In the genomic region with DNA sequence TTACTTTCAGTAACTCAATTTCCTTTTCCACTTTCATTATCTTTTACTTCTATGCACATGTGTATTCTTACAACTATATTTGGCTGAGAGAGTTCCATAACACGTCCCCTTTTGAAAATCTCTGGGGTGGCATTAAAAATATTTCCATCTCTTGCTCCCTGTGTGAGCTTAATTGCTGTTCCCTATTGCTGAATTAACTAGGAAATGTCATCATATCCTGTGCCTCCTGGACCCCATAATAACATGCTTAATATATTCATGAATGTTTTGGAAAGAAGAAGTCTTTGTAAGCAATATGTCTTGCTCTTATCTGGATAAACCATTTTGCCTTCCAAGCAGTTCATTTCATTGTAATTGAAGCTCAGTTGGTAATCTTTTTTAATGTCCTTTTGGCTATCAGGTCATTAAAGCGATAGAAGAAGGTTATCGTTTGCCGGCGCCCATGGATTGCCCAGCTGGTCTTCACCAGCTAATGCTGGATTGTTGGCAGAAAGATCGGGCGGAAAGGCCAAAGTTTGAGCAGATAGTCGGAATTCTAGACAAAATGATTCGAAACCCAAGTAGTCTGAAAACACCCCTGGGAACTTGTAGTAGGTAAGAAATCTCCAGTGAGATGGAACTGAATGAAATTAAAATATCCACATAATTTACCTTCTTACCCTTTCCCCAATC, we compare ENCODE assay signal across 20 mouse cellular contexts.
"Had no signal": no experiment of that assay in that cellular context is flagged by ENCODE, and none has a peak within 500 bp of the region (broad histone marks: within the 10 kb centered on the region; RNA-seq: fewer than 3 reads in every experiment).

No protein-coding gene starts in this region.

- ATAC-seq: liver, embryonic 12.5 days; lung, postnatal 0 days had no signal

- H3K36me3 ChIP-seq: liver, embryonic 12.5 days; liver, embryonic 15.5 days had no signal

- DNase-seq: kidney, adult 8-10 months; kidney, postnatal 10 days; kidney, postnatal 36 days; layer of hippocampus, postnatal 36 days; liver; lung, adult 2 months; midbrain, embryonic 14.5 days; right cerebral cortex, postnatal 4 days; thymus, adult 2 months; thymus, postnatal 14 days; thymus, postnatal 4 days had no signal

- H3K4me1 ChIP-seq: kidney, embryonic 15.5 days; limb, embryonic 10.5 days; limb, embryonic 13.5 days; liver, embryonic 12.5 days; liver, embryonic 15.5 days had no signal

- H3K9ac ChIP-seq: kidney, embryonic 15.5 days; limb, embryonic 13.5 days; liver, embryonic 12.5 days; liver, embryonic 15.5 days had no signal

- H3K4me3 ChIP-seq: kidney, embryonic 15.5 days; left cerebral cortex, adult 2 months; limb, embryonic 10.5 days; limb, embryonic 13.5 days; liver, embryonic 12.5 days; liver, embryonic 15.5 days had no signal

- H3K4me2 ChIP-seq: kidney, embryonic 15.5 days; limb, embryonic 13.5 days; liver, embryonic 12.5 days; liver, embryonic 15.5 days; midbrain, embryonic 11.5 days had no signal

- H3K9me3 ChIP-seq: kidney, embryonic 15.5 days; limb, embryonic 10.5 days; limb, embryonic 13.5 days; liver, embryonic 12.5 days; liver, embryonic 15.5 days had no signal

- H3K27me3 ChIP-seq: kidney, embryonic 15.5 days; limb, embryonic 13.5 days; liver, embryonic 12.5 days; liver, embryonic 15.5 days had no signal

- H3K27ac ChIP-seq: kidney, embryonic 15.5 days; left cerebral cortex, adult 2 months; limb, embryonic 10.5 days; limb, embryonic 13.5 days; liver, embryonic 12.5 days; liver, embryonic 15.5 days; stomach, postnatal 0 days had no signal
